Mouse (Mus musculus) activated CD4-positive, CD25-positive, alpha-beta regulatory T cell, adult 4 months (primary cell): ENCODE measurements around the gene Bmp7. TPM values are rescaled to one million over a fixed set of nuclear protein-coding genes. Genes with fewer than 3 reads are reported as not detected.

Source experiments
- ATAC-seq: one replicate; pipeline ENCODE4 v1.8.0; 2017
- polyA plus RNA-seq, 2 experiments: library from polyadenylated mRNA; unstranded; fragments of 100-300 nt; shearing (Covaris generic); gene quantifications; one replicate each; pipeline ENCODE4 v1.2.1; 2017

The Bmp7 gene
- polyA plus RNA-seq, 2 experiments from 2014 or later = 11.5 to 17.0 TPM

DNA sequence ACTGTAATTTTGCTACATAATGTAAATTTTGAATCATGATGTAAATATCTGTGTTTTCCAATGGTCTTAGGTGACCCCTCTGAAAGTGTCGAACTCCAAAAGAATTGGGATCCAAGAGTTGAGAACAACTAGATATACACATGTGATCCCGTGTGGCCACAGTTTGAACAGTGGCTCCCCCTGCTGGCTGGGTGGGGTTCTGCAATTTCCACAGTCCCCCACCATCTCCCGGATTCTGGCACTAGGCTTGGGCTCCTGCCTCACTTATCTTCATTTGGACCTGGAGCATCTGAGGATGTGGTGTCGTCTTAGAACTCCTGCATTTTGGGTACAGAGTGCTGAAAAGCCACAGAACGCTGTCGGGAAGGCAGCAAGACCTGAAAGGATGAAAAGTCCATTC lies 91.9 kb downstream of the Bmp7 start:
- no peak for ATAC-seq

DNA sequence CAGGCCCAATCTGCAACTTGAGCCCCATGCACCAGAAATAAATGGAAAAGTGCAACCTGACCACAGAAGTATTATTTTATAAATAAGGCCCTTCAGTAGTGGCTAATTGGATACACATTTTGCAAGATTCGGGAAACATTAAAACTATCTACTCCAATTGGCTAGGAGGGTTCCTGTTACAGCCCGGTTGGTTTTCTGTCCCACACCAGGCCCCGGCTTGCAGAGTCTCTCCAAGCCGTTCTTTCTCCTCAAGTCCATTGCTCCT lies 93.9 kb downstream of the Bmp7 start:
- no peak for ATAC-seq

DNA sequence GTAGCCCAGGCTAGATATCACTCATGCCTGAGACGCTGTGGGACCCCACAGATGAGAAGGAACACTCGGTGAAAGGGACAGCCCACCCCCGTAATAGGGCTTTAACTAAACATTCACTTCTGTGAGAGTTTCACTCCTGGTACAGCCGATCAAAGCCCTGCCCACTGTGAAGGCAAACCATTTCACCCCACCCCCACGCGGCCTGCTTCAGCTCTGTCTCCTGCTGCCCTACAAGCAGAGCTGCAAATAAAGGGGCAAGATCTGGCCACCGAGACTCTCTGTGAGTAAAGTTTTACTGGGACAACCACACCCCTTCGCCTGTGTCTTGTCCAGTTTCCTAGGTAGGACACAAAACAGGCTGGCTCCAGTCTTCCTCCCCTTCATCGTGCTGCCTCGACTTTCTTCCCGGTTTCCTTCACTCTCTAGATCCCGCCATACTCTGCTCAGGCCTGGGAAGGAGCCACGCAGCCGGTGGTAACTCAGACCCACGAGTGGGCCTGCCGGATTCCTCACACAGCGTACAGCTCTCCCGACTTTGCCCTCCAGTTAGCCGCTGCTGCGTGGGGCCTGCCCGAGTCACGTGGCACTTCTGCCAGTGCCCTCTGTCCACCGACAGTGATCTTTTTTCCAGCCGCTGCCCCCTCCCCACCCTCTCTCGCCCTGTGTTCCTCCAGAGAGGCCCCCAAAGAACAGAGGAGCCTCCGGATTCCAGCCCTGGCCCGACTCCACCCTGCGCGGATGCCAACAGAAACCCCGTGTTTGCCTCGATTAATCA lies 94.4 kb downstream of the Bmp7 start:
- ATAC-seq = no peak

GRCm38 (mm10) chr2:172843903-172844302 lies 96.2 kb downstream of the Bmp7 start:
- no peak for ATAC-seq

DNA sequence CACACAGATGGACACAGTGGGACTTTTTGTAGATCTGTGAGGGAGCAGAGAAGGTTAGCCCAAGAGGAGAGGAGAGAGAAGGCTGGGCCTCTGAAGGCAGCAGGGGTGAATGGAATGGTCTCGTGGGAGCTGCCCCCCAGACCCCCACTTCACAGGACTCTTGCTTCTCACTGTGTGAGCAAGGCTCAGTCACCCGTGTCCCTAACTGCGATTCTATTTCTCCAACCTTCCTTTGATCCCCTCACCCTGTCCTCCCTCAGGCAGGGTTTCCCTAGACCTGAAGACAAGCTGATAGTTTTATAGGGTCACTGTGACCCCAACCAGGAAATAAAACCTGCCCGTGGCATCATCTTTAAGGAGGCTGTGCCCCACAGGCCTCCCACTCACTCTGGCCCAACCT lies 97.8 kb downstream of the Bmp7 start:
- ATAC-seq = no peak

GRCm38 (mm10) chr2:172840905-172841750 lies 99.0 kb downstream of the Bmp7 start:
- no peak for ATAC-seq

- ATAC-seq = no peak
Observed at GRCm38 (mm10) chr2:172839317-172839980, 100.7 kb downstream of the Bmp7 start.

DNA sequence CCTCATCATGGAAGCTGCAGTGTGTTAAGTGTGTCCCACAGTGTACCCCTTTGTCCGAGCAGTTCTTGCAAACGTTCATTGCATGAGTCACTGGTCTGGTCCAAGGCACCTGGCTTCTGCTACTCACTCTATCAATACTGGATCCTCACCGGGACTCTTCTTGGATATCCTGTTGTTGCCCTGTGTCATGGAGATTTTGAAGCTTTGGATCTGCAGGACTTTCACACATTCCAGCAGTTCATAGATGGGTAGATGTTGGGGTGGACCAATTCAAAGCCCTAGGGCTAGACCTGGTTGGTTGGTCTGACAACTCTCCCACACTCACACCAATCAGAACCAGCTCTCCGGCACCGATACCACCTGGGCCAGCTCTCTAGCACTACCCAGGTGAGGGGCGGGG lies 103.6 kb downstream of the Bmp7 start:
- ATAC-seq = no peak

- no peak for ATAC-seq
Observed at GRCm38 (mm10) chr2:172833196-172833595, 106.9 kb downstream of the Bmp7 start.

- peak; percentile 72 for ATAC-seq
Observed at GRCm38 (mm10) chr2:172831762-172832161, 108.4 kb downstream of the Bmp7 start.

- peak; percentile 63 for ATAC-seq
Observed at GRCm38 (mm10) chr2:172831133-172831532, 109.0 kb downstream of the Bmp7 start.

DNA sequence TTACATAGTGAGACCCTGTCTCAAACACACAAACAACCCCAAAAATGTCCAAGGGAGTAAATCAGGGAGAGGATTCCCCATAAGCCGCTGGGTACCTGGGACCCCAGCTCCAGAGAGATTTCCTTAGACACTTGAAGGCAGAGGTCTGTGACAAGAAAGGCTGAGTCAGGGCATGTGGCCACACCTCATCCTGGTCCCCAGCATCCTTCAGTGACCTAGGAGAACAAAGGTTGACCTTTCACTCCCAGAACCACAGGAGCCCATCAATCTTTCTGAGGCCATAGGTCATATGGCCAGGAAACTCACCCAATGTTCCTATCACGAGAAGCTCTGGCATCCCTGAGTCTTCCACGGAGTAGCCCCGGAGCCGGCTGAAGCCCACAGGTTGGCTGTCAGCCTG lies 111.9 kb downstream of the Bmp7 start:
- ATAC-seq = no peak

DNA sequence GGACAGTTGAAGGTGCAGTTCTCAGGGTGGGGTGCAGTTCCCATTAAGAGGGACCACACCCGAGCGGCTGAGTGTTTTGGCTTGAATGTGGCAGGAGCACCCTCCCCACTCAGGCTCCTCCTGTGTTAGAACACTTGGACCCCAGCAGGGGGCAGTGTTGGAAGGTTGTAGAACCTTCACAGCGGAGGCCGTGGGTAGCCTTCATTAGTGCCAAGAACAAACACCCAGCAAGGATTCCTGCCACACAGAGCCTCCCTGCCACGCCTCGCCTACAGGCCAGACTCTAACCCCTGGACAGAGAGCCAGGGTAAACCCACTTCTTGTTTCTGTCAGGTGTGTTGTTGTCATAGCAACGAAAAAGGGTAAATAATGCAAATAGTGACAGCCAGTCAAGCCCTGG lies 112.6 kb downstream of the Bmp7 start:
- peak; percentile 32 for ATAC-seq

GRCm38 (mm10) chr2:172825785-172826145 lies 114.4 kb downstream of the Bmp7 start:
- ATAC-seq = no peak

- no peak for ATAC-seq
Observed at GRCm38 (mm10) chr2:172824906-172825784, 115.0 kb downstream of the Bmp7 start.

DNA sequence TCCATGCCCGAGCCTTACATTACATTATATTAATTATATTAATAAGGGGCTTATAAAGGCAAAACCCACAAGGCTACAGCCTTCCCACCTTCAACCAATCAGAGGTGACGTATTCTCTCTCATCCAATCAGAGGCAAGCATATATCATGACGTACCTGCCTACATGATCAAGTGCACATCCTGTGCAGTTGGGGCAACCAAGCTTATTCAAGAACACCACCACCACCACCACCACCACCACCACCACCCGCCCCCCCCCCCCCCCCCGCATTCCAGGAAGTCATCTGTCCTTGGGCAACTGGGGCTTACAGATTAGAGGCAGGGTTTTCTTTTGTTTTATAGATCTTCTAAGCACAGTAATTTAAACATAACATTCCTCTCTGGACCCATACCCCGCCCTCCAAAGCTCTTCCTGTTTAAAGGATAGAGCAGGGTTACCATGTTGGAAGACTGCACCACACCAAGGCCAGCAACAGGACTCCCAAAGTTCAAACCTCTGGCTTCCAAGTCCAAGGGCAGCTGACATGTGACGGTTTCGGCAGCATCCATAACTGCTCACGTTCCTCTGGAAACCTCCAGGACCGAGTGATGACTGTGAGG lies 121.4 kb downstream of the Bmp7 start:
- ATAC-seq = no peak

Other genes with a start within 250 kb of the Bmp7 start
- gene Spo11, start 37.4 kb upstream of the Bmp7 start, polyA plus RNA-seq = 1 to 10 TPM; 3.5 to 5.2 TPM
- 10 to 100 TPM; 54.5 to 63.6 TPM for gene Rae1, start 59.8 kb upstream of the Bmp7 start, polyA plus RNA-seq
- gene Rbm38, start 80.2 kb upstream of the Bmp7 start, polyA plus RNA-seq = 100 to 1,000 TPM; 154 to 186 TPM
- under 1 TPM in 1 of 2 experiments, not detected in 1; 0.17 TPM for gene Ctcfl, start 179.2 kb upstream of the Bmp7 start, polyA plus RNA-seq
- not detected for gene Pck1, start 212.7 kb upstream of the Bmp7 start, polyA plus RNA-seq